Mouse (Mus musculus) C2C12 (cell line): ENCODE measurements around the gene Lrp8.

Experiments
- CEBPB ChIP-seq: IDR thresholded peaks from one replicate; pipeline ENCODE4 v1.6.1; 2011; ENCODE audit warnings: low read depth, mild to moderate bottlenecking, control low read depth, moderate library complexity
- CTCF ChIP-seq: IDR thresholded peaks from one replicate; pipeline ENCODE4 v1.5.1; 2011; ENCODE audit not compliant: control insufficient read depth, insufficient read depth, insufficient read length
- MAX ChIP-seq: IDR thresholded peaks from one replicate; pipeline ENCODE4 v1.6.1; 2011; ENCODE audit warnings: mild to moderate bottlenecking, control low read depth
- MYOD1 ChIP-seq: IDR thresholded peaks from one replicate; pipeline ENCODE4 v1.6.1; 2011; ENCODE audit warnings: low read depth; ENCODE audit not compliant: control insufficient read depth, insufficient read length
- MYOG ChIP-seq: IDR thresholded peaks from one replicate; pipeline ENCODE4 v1.6.1; 2011; ENCODE audit not compliant: control insufficient read depth, insufficient read length; ENCODE audit errors: extremely low read depth
- USF1 ChIP-seq: IDR thresholded peaks from one replicate; pipeline ENCODE4 v1.6.1; 2011; ENCODE audit warnings: low read depth, mild to moderate bottlenecking, control low read depth, moderate library complexity

- TF ChIP-seq MAX (peak; percentile 4), CEBPB (no peak), CTCF (no peak), MYOG (no peak), USF1 (no peak), MYOD1 (no peak)
These were observed 1.5 kb downstream of the Lrp8 start for GRCm38 (mm10) chr4:107803351-107804106.
